Mouse (Mus musculus) spleen, adult 10 weeks (tissue): ENCODE results near the gene Ppif. TPM values are rescaled to one million over a fixed set of nuclear protein-coding genes. Genes with fewer than 3 reads are reported as not detected.

Experiments used
- polyA plus RNA-seq: library from polyadenylated mRNA; stranded (reverse); fragments of 350-450 nt; fragmentation: Illumina TruSeq; extraction: RNeasy Lipid Tissue Mini Kit (QIAGEN cat#74804); gene quantifications from one replicate; pipeline ENCODE4 v1.2.3, GENCODE M21; 2015; ENCODE audit warnings: low replicate concordance; ENCODE audit not compliant: insufficient read depth

Gene Ppif
- polyA plus RNA-seq = 22.2 TPM

DNA sequence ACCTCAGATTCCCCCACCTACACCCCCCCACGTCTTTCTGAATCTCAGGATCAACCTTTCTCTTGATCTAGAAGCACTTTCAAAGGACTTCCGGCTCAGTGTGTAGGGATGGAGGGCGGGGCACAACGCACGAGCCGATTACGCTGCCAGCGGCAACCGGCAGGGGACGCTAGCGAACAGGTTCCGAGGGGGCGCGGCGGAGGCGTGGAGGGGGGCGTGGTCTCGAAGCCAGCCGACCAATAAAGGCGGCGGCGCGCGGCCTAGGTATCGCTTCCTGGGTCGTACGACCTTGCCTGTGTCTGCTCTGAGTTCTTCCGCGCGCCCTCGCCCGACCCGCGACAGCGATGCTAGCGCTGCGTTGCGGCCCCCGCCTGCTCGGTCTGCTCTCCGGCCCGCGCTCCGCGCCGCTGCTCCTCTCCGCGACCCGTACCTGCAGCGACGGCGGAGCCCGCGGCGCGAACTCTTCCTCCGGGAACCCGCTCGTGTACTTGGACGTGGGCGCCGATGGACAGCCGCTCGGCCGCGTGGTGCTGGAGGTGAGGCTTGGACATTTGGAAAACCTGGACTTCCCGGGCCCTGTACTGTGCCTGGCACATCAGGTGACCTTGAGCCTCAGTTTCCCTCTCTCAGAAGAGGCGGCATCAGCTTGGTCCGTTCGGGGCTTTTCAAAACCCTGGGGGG, at the start of gene Ppif:
Gene Ppif, plus strand, starts transcription at position 267 of the 681 bp plus-strand sequence.

Other genes with a start within 250 kb of the Ppif start
- 29.4 TPM for gene Zmiz1, start 235.0 kb upstream of the Ppif start, polyA plus RNA-seq
- 24.2 TPM for gene Zcchc24, start 74.9 kb downstream of the Ppif start, polyA plus RNA-seq
- gene Anxa11, start 148.0 kb downstream of the Ppif start, polyA plus RNA-seq = 47.0 TPM
- gene Plac9a, start 208.9 kb downstream of the Ppif start, polyA plus RNA-seq = 1.8 TPM
- 3.4 TPM for gene Tmem254a, start 233.5 kb downstream of the Ppif start, polyA plus RNA-seq
- gene Cphx1, start 244.2 kb downstream of the Ppif start, polyA plus RNA-seq = not detected